Mouse (Mus musculus) layer of hippocampus, adult 8-10 months (tissue): Measurements from ENCODE around the gene Rims4. TPM values are rescaled to one million over a fixed set of nuclear protein-coding genes. Genes with fewer than 3 reads are reported as not detected.

Experiments used
- DNase-seq, 2 experiments: peaks; one replicate each; pipeline ENCODE4 v3.0.0; 2022; ENCODE audit warnings: low spot score in 2 of 2
- total RNA-seq, 4 experiments: library from RNA; stranded (reverse); gene quantifications; 2 replicates each; pipeline ENCODE4 v1.2.4; 2022

Rims4 gene
- 10 to 100 TPM; 34.0 to 50.8 (median 41.7) TPM for total RNA-seq

DNA sequence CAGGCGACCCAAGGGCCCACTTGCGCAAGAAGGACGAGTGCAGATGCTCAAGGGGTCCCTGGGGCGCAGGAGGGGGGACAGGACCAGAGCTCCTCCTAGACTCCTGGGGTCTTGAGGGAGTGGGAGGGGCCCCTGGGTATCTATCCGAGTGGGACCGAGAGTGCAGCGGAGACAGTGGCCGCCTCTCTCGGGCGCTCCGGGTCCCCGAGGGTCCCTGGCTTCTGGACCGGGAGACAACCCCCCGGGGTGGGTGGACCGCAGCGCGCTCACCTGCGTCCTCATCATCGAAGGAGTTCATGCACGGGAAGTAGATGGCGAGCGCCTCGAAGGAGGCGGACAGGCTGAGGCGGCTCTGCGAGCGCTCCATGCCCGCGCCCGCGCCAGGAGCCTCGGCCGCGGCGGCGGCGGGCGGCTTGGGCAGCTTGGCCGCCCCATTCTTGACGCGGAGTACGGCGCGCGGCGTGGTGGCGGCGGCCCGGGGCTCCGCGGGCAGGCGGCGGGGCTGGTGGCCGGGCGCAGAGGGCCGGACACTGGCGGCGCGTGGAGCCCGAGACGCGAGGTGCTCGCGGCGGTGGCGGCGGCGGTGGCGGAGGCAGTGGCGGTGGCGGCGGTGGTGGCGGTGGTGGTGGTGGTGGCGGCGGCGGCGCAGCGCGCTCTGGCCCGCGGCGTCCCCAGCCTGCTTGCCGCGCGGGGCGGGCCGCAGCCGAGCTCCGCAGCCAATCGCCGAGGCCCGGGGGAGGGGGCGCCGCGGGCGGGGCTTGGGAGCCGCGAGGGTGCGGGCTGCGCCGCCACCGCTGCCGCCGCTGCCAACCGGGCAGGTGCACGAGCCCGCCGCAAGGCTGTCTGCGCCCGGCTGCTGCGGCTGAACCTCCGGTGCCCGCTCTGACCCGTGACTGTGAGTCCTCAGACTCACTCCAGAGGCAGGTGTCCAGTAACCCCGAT is at the start of gene Rims4:
Gene Rims4 (minus strand): TSS at position 367 of the 942 bp plus-strand sequence.
- peak in 1 of 2 experiments; percentile 60 for DNase-seq

DNA sequence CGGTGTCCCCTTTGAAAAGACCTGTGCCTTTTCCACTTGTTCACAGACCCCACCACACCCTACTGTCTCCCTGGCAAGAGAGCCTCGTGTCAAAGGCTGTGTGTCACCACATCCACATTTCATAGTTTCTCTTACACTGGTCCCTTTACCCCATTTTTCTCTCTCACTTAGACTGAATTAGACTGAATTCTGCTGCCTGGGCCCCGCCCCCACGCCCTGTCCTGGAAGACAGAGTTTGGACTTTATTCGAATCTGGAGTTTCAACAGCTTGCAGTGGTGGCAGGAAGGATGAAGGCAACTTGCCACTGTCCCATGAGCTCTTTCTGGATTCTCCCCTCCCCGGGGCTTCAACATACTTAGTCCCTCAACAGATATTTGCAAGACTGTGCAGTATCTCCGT is 47.2 kb upstream of the Rims4 start:
- DNase-seq = no peak

DNA sequence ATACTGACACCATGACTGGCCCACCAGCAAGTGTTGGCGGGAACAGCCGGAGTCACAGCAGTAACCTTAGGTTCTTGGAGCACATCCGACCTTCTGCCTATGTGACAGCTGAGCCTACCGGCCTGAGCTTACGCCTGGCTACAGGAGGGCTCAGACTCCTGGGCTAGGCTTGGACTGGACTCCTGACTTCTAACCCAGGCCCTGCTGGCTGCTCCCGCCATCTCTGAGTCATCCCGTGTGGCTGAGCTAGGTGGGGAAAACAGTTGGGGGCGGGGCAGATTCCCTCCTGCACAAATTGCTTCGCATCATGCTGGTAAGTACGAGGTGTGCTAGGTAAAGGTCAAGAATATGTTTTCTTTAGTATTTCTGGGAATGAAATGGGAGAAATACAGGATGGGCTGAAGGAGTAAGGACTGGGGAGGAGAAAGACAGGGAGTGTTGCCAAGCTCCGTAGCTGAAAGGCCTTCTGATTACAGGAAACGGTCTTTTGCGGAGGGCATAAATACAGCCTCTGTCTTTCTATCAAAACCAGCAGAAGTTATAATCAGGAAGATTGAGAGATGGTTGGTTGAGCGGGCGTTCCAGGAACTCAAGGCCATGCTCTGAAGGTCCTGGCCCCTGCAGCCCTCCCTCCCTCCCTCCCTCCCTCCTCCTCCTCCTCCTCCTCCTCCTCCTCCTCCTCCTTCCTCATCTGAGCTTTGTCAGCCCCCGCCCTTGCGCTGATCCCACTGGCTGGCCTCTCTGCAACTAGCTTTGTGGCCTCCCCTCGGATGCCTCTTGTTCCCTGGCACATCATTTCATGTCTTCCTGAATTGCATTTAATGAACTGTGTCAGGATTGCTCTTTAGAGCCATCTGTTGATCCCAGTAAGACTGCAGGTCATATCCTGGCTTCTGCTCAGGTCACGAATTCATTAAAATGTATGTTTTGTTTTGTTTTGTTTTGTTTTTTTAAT is 46.4 kb upstream of the Rims4 start:
- no peak for DNase-seq

DNA sequence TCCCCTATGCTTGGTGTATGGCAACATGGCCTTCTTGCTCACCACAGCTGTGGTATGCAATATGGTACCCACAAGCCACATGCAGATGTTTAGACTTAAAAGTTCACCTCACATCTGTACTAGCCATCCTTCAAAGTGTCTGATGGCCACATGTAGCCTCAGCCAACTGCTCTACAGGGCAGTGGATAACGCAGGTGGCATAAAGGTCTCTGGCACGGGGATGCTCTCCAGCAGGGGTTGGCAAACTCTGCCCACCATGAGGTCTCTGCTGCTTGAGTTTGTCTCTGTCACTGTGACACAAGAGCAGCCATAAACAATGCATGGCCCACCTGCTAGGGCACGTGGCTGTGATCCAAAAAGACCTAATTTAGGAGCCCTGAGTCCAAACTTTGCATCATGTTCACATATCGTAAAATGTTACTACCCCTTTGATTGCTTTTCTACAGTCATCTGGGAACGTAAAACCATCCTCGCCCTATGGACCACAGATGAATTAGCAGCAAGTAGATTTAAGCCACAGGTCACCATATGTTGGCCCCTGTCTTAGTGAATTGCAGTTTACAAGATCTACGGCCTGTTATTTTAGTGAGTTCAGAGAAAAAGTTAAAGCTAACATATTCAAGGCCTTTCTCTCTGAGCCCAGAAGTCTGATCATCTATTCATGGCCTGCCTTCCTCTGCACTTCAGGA is 35.3 kb upstream of the Rims4 start:
- no peak for DNase-seq

DNA sequence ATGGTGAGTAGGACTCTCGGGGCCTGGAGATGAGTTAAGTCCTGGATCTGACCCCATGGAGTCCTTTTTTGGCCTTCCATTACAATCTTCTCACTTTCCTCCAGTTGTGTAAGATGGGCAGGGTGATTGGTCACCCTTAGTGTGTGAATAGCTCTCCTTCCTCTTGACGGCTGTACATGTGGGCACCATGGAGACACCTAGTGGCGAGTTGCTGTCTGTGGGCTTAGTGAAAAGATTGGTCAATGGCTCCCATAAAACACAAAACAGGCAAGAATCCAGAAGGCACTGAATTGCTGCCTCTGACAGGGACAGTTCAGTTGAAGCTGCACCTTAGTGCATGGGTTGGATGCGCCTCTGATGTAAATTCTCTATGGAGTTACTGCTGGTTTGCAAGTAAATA is 33.3 kb upstream of the Rims4 start:
- DNase-seq = peak; percentile 32 to 72

DNA sequence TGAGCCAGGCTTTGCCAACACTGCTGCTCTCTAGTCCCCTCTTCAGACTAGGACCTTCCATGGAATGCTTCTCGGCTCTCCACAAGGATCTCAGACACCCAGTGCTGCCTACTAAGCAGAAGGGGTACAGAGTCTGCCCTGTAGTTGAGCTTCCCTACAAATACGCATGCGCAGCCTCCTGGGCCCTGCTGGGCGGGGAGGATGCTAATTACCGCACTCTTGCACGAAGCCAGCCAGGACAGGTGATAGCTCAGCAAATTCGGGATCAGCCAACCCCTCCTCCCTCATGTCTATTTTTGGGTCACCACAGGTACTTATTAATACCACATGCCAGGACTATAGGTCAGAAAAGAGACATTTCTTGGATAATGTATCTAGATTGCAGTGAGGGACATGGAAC is 29.5 kb upstream of the Rims4 start:
- no peak for DNase-seq

DNA sequence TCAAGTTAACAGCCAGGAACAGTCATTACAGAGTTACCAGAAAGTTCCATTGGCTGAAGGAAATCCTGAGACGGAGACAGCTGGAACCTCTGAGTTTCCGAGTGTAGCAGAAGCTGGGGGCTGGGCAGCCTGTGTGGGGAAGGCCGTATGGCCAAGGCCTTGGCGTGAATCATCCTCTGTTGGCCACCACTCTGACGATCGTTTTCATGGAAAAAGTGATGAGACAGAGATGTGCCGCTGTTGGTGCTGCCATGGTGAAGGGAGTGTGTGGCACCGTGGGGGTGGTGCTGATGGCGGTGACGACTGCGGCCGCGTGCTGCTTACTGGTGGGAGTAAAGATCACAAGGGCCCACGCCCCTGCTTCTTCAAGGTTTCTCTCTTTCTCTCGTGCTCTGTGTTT is 27.7 kb upstream of the Rims4 start:
- DNase-seq = no peak

DNA sequence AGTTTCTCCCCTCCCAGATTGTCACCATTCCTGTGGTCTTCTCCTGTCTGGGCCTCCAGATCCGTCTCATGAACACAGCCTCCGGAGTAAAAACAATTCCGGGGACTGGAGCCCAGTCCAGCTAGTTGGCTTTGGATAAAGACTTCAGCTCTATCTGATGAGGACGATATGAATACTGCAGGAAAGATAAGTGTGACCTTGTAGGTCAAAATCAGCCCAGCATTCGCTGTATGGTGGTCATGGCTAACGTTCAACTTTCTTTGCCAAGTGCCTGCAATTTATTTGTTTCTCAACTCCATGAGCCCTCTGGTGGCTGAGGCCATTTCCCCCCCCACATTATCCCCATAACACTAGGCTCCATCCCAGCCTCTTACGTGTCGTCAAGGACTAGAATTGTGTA is 26.0 kb upstream of the Rims4 start:
- no peak for DNase-seq

DNA sequence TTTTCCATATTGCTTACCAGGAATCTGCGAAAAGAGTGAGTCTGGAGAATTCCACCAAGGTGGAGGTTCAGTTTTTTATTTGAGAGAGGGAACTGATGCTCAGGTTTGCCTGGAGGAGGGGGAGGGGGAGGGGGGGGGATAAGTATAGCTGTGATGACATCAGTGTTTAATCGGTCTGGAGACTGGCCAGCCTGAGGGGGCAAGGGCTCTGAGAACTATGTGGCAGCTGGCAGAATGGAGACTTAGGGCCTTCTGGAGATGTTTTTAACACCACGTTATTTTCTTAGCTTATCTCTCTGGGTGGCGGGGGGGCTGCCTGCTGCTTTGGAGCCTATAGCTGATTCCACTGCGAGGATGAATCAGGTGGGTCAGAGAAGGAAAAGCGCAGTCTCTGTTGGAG is 24.6 kb upstream of the Rims4 start:
- DNase-seq = no peak

DNA sequence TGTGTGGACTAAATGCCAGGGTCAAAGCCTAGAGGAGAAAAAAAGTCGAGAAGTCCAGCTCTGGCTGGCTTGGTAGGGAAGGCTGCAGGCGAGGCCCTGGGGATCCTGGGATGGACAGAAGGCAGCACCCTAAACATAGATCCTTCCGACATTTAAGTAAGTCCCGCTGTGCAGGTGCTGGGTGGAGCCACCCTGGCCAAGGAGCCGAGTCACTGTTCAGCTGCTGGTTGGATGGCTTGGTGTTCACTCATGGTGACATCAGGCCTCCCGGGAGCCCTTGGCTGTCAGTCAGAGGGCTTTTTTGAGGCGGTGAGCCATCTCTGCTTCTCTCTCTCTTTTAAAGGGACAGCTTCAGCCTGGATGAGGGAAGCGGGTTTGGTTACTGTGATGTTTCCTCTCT is 21.0 kb upstream of the Rims4 start:
- DNase-seq = peak in 1 of 2 experiments; percentile 19

DNA sequence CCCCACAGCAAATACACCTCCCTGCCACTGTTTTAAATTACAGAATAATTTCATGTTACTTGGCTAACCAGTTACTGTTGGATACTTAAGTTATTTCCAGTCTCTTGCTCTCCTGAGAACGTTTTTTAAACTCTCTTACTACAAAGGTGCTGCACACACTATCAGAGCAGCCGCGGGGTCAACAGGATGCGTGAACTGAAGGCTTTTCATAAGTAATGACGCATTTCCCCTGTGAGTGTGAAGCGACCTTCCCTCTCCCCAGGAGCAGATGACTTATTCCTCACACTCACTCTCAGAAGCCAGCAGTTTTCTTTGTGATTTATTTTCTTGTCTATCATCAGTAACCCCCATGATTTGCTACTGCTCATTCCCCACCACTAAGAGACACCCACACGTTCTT is 13.7 kb upstream of the Rims4 start:
- no peak for DNase-seq

DNA sequence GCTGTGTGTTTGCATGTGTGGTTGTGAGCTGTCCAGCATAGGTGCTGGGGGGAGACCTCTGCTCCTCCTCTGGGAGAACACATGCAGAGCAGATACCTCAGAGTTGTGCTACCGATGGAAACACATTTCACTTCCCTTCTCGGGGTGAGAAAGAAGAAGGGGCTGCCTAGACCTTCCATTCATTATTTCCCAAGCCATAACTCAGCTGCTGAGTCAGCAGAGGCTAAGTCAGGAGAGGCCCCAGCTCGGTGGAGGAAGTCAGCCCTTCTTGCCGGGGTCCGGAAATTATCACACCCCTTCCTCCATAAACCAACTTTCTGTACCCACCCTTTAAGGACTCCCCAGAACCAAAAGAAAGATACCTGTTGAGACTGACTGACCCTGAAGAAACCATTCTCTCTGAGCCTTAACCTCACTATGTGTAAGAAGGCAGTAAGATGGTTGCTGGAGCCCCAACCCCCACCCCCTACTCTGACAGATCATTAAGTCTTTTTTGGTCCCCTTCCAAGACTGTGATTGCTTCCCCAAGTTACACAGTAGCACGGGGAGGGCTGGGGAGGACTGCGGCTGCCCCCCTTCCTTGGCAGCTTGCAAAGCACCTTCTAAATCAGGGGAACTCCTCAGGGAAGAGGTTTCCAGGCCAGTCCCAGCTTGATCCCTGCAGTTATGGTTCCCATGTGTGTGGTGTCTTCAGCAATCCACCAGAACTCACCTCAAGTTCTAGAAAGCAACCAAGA is 10.1 kb upstream of the Rims4 start:
- DNase-seq = no peak

DNA sequence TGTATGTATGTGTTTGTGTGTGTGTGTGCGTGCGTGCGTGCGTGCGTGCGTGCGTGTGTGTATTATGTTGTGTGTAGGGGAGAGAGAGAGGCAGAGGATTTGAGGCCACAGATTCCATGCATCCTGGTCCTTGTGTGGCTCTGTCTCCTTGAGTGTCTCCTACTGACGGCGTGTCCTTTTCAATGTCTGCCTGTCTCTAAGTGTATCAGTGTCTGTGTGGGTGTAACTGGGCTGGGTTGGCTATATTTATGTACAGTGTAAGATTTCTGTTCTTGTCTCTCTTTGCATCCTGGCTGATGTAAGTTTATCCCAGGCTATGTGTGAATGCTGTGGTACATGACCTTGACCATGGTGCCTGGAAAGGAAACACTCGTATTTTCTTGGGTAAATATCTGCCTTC is 6.6 kb upstream of the Rims4 start:
- DNase-seq = no peak

DNA sequence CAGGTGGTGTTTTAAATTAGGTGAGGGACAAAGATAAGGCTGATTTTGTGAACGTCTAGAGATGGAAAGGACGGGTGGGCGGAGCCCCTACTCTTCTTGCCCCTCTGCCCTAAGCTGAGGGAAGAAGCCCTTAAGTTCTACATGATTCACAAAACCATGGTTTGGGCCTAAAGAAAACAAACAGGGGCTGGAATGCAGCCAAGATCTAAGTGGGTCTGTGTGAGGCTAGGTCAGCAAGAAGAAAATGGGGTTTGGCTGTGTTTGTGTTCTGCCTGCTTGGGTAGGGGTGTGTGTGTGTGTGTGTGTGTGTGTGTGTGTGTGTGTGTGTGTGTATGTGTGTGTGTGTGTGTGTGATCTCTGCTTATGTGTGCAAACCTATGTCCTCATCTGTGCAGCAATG is 6.0 kb upstream of the Rims4 start:
- no peak for DNase-seq

DNA sequence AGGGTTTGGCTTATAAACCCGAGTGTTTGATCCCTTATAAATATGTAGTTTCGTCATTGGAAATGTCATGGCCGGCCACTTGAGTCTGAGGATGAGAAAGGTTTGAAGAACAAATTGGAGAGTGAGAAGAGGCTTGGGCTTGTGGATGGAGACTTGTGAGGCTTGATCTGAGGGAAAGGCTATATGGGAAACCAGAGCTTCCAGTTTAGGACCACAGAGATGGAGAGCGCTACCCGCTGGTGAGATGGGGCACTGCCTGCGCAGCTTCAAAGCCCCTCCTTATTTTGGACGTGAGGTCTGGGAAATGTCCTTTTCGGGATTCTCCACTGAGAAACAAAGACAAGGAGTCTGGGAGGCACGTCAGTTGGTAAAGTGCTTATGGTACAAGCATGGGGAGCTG is 4.6 kb upstream of the Rims4 start:
- no peak for DNase-seq

DNA sequence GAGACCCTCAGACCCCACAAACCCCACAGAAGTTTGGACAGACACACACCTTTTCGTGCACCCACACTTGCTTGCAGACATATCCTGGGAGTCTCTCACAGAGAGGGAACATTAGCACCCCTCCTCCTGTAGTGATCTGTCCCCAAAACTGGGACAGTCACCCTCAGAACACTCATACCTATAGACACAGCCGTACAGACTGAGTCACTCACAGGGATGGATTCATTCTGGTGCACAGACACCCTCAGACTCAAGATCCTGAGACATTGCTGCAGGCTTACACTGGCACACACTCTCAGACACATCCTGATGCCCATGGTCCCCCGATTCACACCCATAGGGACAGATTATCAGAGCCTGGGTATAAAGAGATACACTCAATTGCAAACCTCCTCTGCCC is 1.1 kb upstream of the Rims4 start:
- no peak for DNase-seq

DNA sequence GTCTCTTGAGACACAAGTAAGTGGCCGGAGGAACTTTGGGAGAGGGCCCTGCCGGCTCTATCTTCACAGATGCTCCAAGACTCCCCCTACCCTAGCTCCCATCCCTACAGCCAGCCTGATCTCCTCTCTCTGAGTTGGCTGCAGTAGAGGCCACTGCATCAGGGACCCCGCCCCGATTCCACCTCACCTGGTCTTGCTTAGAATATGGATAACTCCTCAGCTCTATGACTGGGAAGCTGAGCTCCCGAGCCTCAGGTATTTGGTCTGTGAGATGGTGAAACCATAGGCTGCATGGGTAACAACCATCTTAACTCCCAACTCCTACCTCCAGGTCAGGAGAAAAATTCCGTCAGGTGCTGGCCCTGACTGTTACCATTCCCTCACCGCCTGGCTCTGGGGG is 1.8 kb downstream of the Rims4 start:
- no peak for DNase-seq

DNA sequence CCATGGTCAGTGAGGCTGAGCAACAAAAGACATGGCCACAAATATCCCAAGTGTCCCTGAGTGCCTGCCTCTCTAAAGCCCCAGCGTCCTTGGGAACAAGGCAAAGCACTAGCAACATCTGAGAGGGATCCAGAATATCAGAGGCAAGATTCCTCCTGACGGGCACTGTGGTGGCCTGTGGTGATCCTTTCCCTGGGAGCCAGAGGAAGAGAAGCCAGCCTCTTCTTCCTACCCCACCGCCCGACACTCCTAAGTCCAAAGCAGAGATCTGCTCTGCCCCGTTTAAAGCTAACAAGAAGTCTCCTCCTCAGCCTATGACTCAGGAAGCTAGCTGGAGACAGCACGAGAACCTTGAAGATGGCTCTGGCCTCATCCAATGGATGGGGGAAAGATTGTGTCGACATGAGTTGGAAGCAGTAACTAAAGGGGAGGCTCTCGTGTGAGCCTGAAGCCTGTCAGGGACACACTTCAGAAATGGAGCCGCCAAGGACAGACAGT is 3.1 kb downstream of the Rims4 start:
- no peak for DNase-seq

DNA sequence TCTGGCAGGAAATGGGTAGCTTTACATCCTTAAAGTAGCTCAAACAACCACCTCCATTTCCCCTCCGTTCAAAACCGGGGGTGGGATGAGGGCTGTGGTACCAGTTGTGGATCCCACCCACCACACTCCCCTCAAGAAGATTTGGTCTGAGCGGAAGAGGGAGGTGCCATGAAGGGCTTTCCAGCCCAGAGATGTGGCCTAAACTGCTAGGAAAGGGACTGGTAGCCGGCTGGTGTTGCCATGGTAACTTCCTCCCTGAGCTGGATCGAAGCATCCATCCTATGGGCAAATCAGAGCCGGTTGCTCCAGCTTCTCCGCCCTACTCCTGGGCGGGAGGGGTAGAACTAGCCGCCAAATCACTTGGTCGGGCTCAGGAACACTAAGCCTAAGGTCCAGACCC is 4.4 kb downstream of the Rims4 start:
- DNase-seq = peak; percentile 79 to 82

DNA sequence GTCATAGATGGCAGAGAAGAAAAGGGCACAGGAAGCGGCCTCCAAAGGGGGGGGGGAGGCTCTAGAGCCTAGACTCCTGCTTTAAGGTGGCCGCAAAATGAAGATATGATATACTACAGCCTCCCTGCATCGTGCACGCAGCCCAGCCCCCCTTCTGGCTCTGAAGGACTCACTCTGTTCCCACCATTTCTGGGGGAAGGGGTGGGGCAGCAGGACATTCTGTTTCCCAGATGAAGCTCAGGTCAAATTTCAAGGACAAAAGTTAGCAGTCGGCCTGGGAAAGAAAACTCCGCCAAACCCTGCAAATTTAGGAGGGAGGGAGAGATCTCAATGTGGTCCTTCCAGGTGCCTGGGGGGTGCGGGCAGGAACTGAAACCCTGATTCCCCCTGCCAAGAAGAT is 4.8 kb downstream of the Rims4 start:
- no peak for DNase-seq
